Comparison of ENCODE assay signal across 8 mouse cellular contexts in genomic region chr1:132157016-132157781, GRCm38 (mm10). TPM values are rescaled to one million over a fixed set of nuclear protein-coding genes. Genes with fewer than 3 reads are reported as not detected.
DNase-seq lines count a peak whose midpoint lies in the region; ATAC-seq and TF ChIP-seq lines count a peak whose summit lies in the region.

No protein-coding gene starts in this region.

- peak overlapping the region; percentile 71 for H3K4me3 ChIP-seq in E14TG2a.4 (replicated peaks; ENCODE audit: low read length)
- no peak overlapping the region for H3K4me3 ChIP-seq in forebrain, embryonic 12.5 days (replicated peaks)
- H3K4me3 ChIP-seq in lung, embryonic 16.5 days (ENCODE audit: low read length) = no peak overlapping the region

- 24% methylated on average over 14 of the region's 14 CpGs for WGBS in forebrain, embryonic 12.5 days
- WGBS in lung, embryonic 16.5 days = 16% methylated on average over 14 of the region's 14 CpGs

- no peaks in the 10 kb centered on the region for H3K36me3 ChIP-seq in E14TG2a.4 (ENCODE audit: insufficient read depth, low read length)
- no peaks in the 10 kb centered on the region for H3K36me3 ChIP-seq in forebrain, embryonic 12.5 days (replicated peaks)
- H3K36me3 ChIP-seq in lung, embryonic 16.5 days (ENCODE audit: control insufficient read depth, insufficient read depth, low read length) = no peaks in the 10 kb centered on the region

- peak; percentile 73 for ATAC-seq in forebrain, embryonic 12.5 days (ENCODE audit: low FRiP score)
- ATAC-seq in lung, embryonic 16.5 days (ENCODE audit: low read depth) = peak; percentile 26; the same call in 1 of the 2 replicates

- no peaks in the 10 kb centered on the region for H3K27me3 ChIP-seq in E14TG2a.4 (ENCODE audit: insufficient read depth, low read length)
- peaks cover 25% of the 10 kb centered on the region for H3K27me3 ChIP-seq in forebrain, embryonic 12.5 days
- H3K27me3 ChIP-seq in lung, embryonic 16.5 days (ENCODE audit: control insufficient read depth, insufficient read depth, low read depth, low read length) = 0 out of 2 replicates have a peak, but pooled peaks cover 2% of the 10 kb centered on the region

- intact Hi-C loops in heart, postnatal 36 days (cut with DNase I) = loop anchor here (1.0 to 5.0 kb wide), 3 partner anchors 80 to 198 kb away; no protein-coding TSS in a partner anchor

- H3K9ac ChIP-seq in forebrain, embryonic 12.5 days = 0 out of 2 replicates have a peak overlapping the region, but pooled peaks have one; percentile 9
- H3K9ac ChIP-seq in lung, embryonic 16.5 days (ENCODE audit: low read length) = no peak overlapping the region

- TF ChIP-seq CTCF in E14TG2a.4 (conservative IDR thresholded peaks at IDR 0.05; ENCODE audit: low read length) = peak; percentile 97

- H3K27ac ChIP-seq in forebrain, embryonic 12.5 days = no peak overlapping the region
- no peak overlapping the region for H3K27ac ChIP-seq in lung, embryonic 16.5 days (ENCODE audit: low read length)

- H3K9me3 ChIP-seq in E14TG2a.4 (ENCODE audit: low read length) = no peaks in the 10 kb centered on the region
- H3K9me3 ChIP-seq in forebrain, embryonic 12.5 days = no peaks in the 10 kb centered on the region
- no peaks in the 10 kb centered on the region for H3K9me3 ChIP-seq in lung, embryonic 16.5 days (ENCODE audit: control insufficient read depth, low read length)

- peak; percentile 52 for DNase-seq in c-Kit-positive CD71-positive TER-119-negative erythroid progenitor cells, embryonic 14.5 days (ENCODE audit: low read depth)
- peak; percentile 86 to 92 for DNase-seq in heart, postnatal 36 days
- peak; percentile 87 for DNase-seq in layer of hippocampus, adult 11-12 months (ENCODE audit: low spot score)
- peak; percentile 91 for DNase-seq in ovary, postnatal 14 days (ENCODE audit: low spot score)
- peak; percentile 50 to 85 for DNase-seq in thymus, postnatal 10 days (ENCODE audit: low spot score in 2 of 2)

- H3K4me1 ChIP-seq in E14TG2a.4 (replicated peaks; ENCODE audit: low read depth, low read length) = peaks cover 76% of the 10 kb centered on the region
- H3K4me1 ChIP-seq in forebrain, embryonic 12.5 days = peaks cover 38% of the 10 kb centered on the region
- H3K4me1 ChIP-seq in lung, embryonic 16.5 days (replicated peaks; ENCODE audit: control insufficient read depth, insufficient read depth, low read length) = peaks cover 13% of the 10 kb centered on the region

- H3K4me2 ChIP-seq in forebrain, embryonic 12.5 days = peak overlapping the region; percentile 36
- H3K4me2 ChIP-seq in lung, embryonic 16.5 days (ENCODE audit: low read depth, low read length) = peak overlapping the region; percentile 4; the same call in 1 of the 2 replicates

RNA-seq across cellular contexts. Expression of gene Cdk18, which starts 17.7 kb away (rescaled TPM):
- polyA plus RNA-seq in forebrain, embryonic 12.5 days (2016; fragmentation: Nextera tagmentation; extraction: Ambion mirVana) = 0.56 and 1.0 TPM in 2 replicates
- 10 to 100 TPM; 16.5 to 17.9 TPM for total RNA-seq in heart, postnatal 36 days (2021)
- polyA plus RNA-seq in lung, embryonic 16.5 days (2015; fragmentation: Nextera tagmentation; extraction: Ambion mirVana) = 8.7 and 9.0 TPM in 2 replicates

RNA-seq across cellular contexts. Expression of gene Lemd1, which starts 34.0 kb away (rescaled TPM):
- polyA plus RNA-seq in forebrain, embryonic 12.5 days (2016; fragmentation: Nextera tagmentation; extraction: Ambion mirVana) = 12.3 and 14.7 TPM in 2 replicates
- total RNA-seq in heart, postnatal 36 days (2021) = not detected
- polyA plus RNA-seq in lung, embryonic 16.5 days (2015; fragmentation: Nextera tagmentation; extraction: Ambion mirVana) = 1.2 and 1.8 TPM in 2 replicates

RNA-seq across cellular contexts. Expression of gene AC124108.1, which starts 34.1 kb away (rescaled TPM):
- polyA plus RNA-seq in forebrain, embryonic 12.5 days (2016; fragmentation: Nextera tagmentation; extraction: Ambion mirVana) = 5.0 and 5.7 TPM in 2 replicates
- total RNA-seq in heart, postnatal 36 days (2021) = not detected
- 0.50 and 0.63 TPM in 2 replicates for polyA plus RNA-seq in lung, embryonic 16.5 days (2015; fragmentation: Nextera tagmentation; extraction: Ambion mirVana)
